Mouse (Mus musculus): Measurements from ENCODE around the gene Lima1. TPM values are rescaled to one million over a fixed set of nuclear protein-coding genes. Genes with fewer than 3 reads are reported as not detected.

Lima1 gene
- polyA plus RNA-seq, 1 experiment from 2014 or later: 29.4 TPM

DNA sequence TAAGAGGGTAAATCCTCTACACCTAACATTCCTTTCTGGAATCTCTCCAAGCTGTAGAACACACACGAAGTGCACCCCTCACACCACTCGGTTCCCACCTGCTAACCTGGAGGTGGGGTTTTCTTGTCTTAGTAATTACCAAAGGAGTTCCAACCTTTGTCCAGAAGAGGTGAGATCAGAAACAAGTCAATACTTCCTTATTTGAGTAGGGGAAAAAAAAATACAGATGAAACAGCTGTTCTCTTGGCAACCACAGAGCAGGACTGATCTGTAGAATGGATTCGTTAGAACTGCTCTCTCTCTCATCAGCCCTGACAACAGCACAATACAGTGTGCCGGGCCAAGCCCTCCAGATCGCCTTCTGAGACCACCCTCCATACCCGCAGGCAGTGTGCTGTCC is 28.6 kb downstream of the Lima1 start:
- Histone ChIP-seq H3K9me3 (no peaks in the 10 kb centered on the region), H3K4me1 (peaks cover 14% of the 10 kb centered on the region; the same call in 1 of the 2 replicates), H3K4me3 (no peak overlapping the region), H3K27me3 (ENCODE audit: insufficient read depth, poor library complexity, severe bottlenecking) (no peaks in the 10 kb centered on the region), H3K36me3 (no peaks in the 10 kb centered on the region), H3K27ac (no peak overlapping the region)
- 59% methylated on average over 6 of the region's 6 CpGs for WGBS
- no peak for DNase-seq (ENCODE audit: low spot score)

DNA sequence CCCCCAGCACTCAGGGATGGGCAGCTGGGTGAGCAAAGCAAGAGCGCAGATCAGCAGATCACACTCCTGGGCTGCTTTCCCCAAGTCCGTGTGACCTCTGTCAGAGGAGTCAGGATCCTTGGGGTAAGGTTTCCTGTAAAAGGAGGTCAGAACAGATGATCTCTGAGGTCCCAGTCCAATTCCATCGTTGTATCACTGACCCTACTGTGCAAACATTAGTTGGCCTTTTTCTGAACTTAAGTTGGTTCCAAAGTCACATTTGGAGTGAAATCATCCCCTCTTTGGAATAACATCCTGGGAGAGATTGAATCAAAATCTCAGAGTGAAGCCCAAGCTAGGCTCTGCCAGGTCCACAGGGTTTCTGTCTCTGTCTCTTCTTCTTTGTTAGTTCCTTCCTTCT is 31.4 kb downstream of the Lima1 start:
- no peak overlapping the region for H3K4me3 ChIP-seq
- H3K27me3 ChIP-seq (ENCODE audit: insufficient read depth, poor library complexity, severe bottlenecking): no peaks in the 10 kb centered on the region
- H3K36me3 ChIP-seq: no peaks in the 10 kb centered on the region
- H3K9me3 ChIP-seq: no peaks in the 10 kb centered on the region
- WGBS: 77% methylated on average over 3 of the region's 3 CpGs
- no peak for DNase-seq (ENCODE audit: low spot score)
- peaks cover 11% of the 10 kb centered on the region; the same call in 1 of the 2 replicates for H3K4me1 ChIP-seq
- no peak overlapping the region for H3K27ac ChIP-seq

DNA sequence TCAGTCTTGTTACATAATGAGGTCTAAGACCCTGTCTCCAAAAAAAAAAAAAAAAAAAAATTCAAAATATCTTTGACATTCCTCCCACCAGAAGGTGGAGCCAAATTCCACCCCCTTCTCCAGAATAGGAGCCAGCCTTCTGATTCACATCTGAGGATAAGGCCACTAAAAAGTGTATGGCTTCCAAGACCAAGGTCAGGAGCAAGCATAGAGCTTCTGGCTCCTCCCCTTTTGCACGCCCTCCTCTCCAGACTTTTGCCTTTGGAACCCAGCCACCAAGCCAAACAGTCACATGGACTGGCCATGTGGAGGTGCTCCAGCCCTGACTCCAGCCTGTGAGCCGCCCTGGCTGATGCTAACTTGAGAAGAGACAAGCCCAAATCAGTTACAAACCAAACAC is 35.3 kb downstream of the Lima1 start:
- H3K36me3 ChIP-seq: no peaks in the 10 kb centered on the region
- H3K27ac ChIP-seq: no peak overlapping the region
- H3K9me3 ChIP-seq: no peaks in the 10 kb centered on the region
- 75% methylated on average over 2 of the region's 2 CpGs for WGBS
- 0 out of 2 replicates have a peak, but pooled peaks cover 6% of the 10 kb centered on the region for H3K4me1 ChIP-seq
- H3K4me3 ChIP-seq: no peak overlapping the region
- no peaks in the 10 kb centered on the region for H3K27me3 ChIP-seq (ENCODE audit: insufficient read depth, poor library complexity, severe bottlenecking)
- no peak for DNase-seq (ENCODE audit: low spot score)

DNA sequence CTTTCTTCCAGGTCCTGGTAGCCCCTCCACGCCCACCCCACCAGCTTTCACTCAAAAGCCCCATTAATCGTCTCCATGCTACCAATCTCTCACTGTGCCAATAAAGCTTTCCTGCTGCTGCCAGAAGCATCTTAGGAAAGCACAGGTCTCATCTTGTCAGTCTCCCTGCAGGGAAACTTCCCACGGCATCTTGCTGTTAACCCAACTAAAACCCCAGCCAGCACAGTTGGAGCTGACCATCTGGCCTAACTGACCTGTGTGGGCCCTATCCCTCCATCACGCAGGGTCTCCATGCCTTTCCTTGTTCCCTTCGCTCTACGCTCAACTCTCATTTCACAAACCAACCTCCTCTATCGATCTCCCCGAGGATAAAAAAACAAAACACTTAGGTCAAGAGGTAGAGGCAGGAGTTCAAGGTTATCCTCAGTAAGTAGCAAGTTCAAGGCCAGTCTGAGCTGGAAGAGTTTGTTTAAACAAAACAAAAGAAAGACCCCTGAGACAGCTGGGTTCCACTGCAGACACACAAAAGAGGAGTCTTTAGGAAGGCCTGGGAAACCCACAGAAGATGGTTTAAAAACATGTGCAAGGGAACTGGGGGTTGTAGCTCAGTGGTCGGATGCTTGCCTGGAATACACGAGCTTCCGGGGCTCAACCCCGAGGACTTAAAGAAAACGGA is 36.0 kb downstream of the Lima1 start:
- no peak overlapping the region for H3K27ac ChIP-seq
- H3K27me3 ChIP-seq (ENCODE audit: insufficient read depth, poor library complexity, severe bottlenecking): no peaks in the 10 kb centered on the region
- no peak for DNase-seq (ENCODE audit: low spot score)
- H3K9me3 ChIP-seq: no peaks in the 10 kb centered on the region
- no peak overlapping the region for H3K4me3 ChIP-seq
- WGBS: 83% methylated on average over 13 of the region's 13 CpGs
- 0 out of 2 replicates have a peak, but pooled peaks cover 6% of the 10 kb centered on the region for H3K4me1 ChIP-seq
- H3K36me3 ChIP-seq: no peaks in the 10 kb centered on the region

DNA sequence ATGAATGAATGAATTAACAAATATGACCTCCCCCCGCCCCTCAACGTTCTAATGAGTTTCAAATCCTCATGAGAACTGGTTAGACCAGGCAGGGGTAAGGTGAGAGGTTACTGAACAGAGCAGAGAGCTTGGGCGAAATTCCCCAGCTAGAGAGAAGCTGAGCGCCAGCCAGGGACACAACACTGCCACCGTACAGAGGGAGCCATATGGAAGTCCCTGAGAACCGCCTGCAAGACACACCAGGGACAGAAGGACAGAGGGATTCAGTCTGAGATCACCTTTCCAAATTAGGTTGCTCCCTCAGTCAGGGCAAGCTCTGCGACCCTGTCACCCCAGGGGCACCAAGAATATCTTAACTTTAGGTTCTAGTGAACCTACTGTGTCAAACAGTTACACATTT is 37.7 kb downstream of the Lima1 start:
- Histone ChIP-seq H3K36me3 (no peaks in the 10 kb centered on the region), H3K27ac (no peak overlapping the region), H3K4me3 (no peak overlapping the region), H3K4me1 (0 out of 2 replicates have a peak, but pooled peaks cover 6% of the 10 kb centered on the region), H3K9me3 (no peaks in the 10 kb centered on the region), H3K27me3 (ENCODE audit: insufficient read depth, poor library complexity, severe bottlenecking) (no peaks in the 10 kb centered on the region)
- DNase-seq (ENCODE audit: low spot score): no peak
- WGBS: 70% methylated on average over 7 of the region's 7 CpGs

DNA sequence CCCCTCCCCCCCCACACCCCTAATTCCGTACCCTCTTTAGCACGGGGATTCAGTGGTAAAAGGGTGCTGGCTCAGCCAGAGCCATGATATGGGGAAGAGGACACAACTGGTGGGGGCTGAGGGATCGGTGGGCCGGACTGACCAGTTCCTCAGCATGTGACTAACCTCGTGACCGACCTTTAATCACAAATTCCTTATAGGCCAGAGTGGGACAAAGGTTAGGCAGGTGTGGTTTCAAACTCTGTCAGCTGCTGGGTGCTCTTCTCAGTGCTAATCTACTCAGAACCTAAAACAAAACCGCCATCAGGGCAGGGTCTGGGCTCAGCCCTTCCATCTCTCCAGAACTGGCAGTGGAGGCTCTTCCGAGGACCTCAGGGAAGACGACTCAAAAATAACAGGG is 40.1 kb downstream of the Lima1 start:
- WGBS: 56% methylated on average over 9 of the region's 9 CpGs
- no peaks in the 10 kb centered on the region for H3K27me3 ChIP-seq (ENCODE audit: insufficient read depth, poor library complexity, severe bottlenecking)
- H3K9me3 ChIP-seq: no peaks in the 10 kb centered on the region
- H3K4me3 ChIP-seq: no peak overlapping the region
- H3K4me1 ChIP-seq: 0 out of 2 replicates have a peak, but pooled peaks cover 6% of the 10 kb centered on the region
- no peak for DNase-seq (ENCODE audit: low spot score)
- H3K27ac ChIP-seq: no peak overlapping the region
- H3K36me3 ChIP-seq: no peaks in the 10 kb centered on the region

DNA sequence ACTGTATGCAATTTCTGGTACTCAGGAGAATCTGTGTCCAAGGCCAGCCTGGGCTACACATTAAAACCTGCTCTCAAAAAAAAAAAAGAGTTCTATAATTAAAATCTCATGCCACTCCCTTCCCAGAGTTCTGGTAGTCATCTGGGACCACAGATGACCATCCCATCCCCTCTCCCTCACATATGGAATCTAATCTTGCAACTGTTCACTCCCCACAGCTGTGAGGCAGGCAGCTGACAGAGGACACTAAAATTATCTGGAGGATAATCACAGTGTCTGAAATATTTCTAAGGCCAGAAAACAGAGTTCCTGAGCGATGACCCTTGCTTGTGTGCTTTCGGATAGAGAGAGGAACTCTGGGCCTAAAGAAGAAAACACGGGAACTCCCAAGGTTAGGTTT is 40.6 kb downstream of the Lima1 start:
- Histone ChIP-seq H3K4me1 (0 out of 2 replicates have a peak, but pooled peaks cover 6% of the 10 kb centered on the region), H3K27ac (no peak overlapping the region), H3K36me3 (no peaks in the 10 kb centered on the region), H3K9me3 (no peaks in the 10 kb centered on the region), H3K4me3 (no peak overlapping the region), H3K27me3 (ENCODE audit: insufficient read depth, poor library complexity, severe bottlenecking) (no peaks in the 10 kb centered on the region)
- 74% methylated on average over 3 of the region's 3 CpGs for WGBS
- no peak for DNase-seq (ENCODE audit: low spot score)

DNA sequence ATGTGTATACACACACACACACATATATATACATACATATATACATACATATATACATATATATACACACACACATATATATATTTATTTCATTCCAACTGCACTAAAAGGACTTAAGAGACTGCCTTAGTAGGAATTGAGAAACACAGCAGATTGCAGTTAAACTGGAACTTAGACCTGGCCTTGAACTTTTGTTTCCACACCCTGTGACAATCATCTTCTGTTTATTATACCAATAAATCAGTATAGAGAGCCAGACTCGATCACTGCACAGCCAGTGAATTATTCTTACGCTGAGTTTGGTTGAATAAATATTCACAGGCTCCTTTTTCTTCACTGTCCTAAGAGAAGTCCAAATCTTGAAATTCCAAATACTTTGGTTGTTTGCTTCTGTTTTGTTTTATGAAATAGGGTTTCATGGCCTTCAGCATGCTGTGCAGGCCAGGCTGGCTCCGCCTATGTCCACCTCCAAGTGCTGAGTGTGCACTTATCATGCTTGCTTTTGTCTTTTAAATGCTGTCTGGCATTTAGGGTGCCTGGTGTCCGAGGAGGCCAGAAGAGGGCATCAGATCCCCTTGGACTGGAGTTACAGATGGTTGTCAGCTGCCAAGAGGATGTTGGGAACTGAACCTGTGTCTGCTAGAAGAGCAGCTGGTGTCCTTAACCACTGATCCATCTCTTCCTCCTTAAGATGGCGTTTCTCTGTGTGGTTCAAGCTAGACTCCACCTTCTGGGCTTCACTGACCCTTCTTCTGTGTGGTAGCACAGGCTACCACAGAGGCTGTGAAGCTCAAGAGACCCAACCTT is 41.4 kb downstream of the Lima1 start:
- no peak overlapping the region for H3K27ac ChIP-seq
- 86% methylated on average over 5 of the region's 5 CpGs for WGBS
- 0 out of 2 replicates have a peak, but pooled peaks cover 6% of the 10 kb centered on the region for H3K4me1 ChIP-seq
- H3K27me3 ChIP-seq (ENCODE audit: insufficient read depth, poor library complexity, severe bottlenecking): no peaks in the 10 kb centered on the region
- H3K36me3 ChIP-seq: no peaks in the 10 kb centered on the region
- H3K9me3 ChIP-seq: no peaks in the 10 kb centered on the region
- no peak overlapping the region for H3K4me3 ChIP-seq
- no peak for DNase-seq (ENCODE audit: low spot score)

DNA sequence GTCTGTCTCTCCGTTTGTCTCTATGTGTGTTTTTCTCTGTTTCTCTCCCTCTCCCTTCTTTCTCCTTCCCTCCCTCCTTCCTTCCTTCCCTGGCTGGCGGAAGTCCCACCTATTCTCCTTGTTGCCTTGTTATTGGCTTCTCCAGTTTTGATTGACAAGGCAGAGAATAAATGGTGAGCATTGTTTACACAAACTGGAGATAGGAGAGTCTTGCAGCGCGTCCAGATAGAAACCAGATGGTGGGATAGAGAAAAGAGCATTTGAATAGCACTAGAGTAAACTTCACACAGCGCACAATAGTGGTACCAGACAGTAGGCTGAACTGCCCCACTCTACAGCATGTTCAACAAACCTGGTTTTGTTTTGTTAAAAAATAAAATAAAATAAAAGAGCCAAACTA is 43.7 kb downstream of the Lima1 start:
- H3K36me3 ChIP-seq: no peaks in the 10 kb centered on the region
- WGBS: 55% methylated on average over 5 of the region's 5 CpGs
- H3K4me1 ChIP-seq: 0 out of 2 replicates have a peak, but pooled peaks cover 3% of the 10 kb centered on the region
- H3K27ac ChIP-seq: no peak overlapping the region
- no peaks in the 10 kb centered on the region for H3K9me3 ChIP-seq
- H3K4me3 ChIP-seq: no peak overlapping the region
- no peaks in the 10 kb centered on the region for H3K27me3 ChIP-seq (ENCODE audit: insufficient read depth, poor library complexity, severe bottlenecking)
- no peak for DNase-seq (ENCODE audit: low spot score)

DNA sequence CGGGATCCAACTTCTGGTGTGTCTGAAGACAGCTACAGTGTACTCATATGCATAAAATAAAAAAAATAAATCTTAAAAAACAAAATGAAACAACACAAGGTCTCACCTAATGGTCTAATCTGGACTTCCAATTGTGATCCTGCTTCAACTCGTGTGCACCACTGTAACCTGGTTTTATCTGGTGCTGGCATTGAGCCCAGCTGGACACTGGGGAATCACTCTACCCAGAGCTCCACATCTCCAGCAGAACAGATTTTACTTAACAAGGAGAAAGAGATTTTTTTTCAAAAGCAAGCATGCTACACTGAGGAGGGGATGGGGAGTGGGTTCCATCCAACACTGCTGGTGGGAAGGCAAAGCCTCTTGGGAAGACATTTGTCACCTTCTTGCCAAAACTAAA is 47.2 kb downstream of the Lima1 start:
- H3K9me3 ChIP-seq: no peaks in the 10 kb centered on the region

DNA sequence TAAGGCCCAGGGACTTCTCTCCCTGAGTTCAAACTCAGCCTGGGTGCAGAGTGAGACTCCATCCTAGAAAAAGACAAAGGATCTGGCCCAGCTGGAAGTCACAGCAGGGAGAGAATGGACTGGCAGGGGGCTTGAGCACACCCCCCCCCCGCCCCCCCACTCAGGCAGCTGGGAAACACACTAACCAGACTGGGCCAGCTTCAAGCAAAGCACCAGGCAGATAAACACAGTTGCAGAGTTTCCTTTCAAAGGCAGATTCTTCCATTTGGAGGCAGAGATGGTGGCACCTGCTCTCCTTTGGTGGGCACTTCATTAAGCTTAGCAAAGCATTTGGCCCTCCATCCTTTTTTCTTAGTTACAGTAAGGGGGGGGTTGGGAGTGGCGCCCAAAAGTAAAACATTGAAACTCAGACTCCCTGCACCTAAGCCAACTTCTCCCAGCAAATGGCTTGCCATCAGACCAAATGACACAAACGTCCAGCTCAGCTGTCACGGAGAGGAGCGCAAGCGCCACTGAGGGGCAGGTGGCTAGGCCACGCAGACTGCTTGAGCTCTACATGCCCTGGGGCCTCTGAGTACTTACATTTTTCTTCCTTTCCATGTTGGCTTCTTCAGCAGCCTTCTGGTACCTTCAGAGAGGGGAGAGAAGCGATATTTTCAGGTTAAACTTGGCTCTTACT is 48.9 kb downstream of the Lima1 start:
- WGBS: 67% methylated on average over 8 of the region's 8 CpGs
- H3K27ac ChIP-seq: no peak overlapping the region

More for the DNA sequence above, 47.2 kb downstream of the Lima1 start:
- no peaks in the 10 kb centered on the region for H3K36me3 ChIP-seq
- H3K4me1 ChIP-seq: peaks cover 9% of the 10 kb centered on the region; the same call in 1 of the 2 replicates
- no peak for DNase-seq (ENCODE audit: low spot score)
- WGBS: 65% methylated on average over 2 of the region's 2 CpGs
- no peaks in the 10 kb centered on the region for H3K27me3 ChIP-seq (ENCODE audit: insufficient read depth, poor library complexity, severe bottlenecking)
- no peak overlapping the region for H3K4me3 ChIP-seq
- H3K27ac ChIP-seq: no peak overlapping the region

DNA sequence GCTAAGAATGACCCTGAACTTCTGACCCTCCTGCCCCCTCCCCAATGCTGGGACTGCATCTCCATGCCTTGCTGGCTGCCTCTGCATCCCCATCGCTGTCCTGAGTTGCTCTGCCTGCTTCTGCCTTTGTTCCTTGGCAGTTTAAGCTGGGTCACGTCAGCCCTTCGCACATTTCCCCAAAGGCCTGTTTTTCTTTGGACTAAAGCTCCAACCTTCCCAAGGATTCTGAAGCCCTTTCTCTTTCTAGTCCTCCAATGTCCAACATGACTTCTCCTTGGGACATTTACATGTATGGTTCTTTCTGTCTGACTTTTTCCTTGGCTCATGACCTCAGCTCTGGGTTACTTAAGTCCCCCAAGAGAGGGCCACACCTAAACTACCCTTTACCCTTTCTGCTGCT is 50.0 kb downstream of the Lima1 start:
- no peaks in the 10 kb centered on the region for H3K27me3 ChIP-seq (ENCODE audit: insufficient read depth, poor library complexity, severe bottlenecking)
- no peaks in the 10 kb centered on the region for H3K9me3 ChIP-seq
- no peak overlapping the region for H3K27ac ChIP-seq
- H3K4me3 ChIP-seq: no peak overlapping the region
- WGBS: 87% methylated on average over 3 of the region's 3 CpGs
- DNase-seq (ENCODE audit: low spot score): no peak
- peaks cover 20% of the 10 kb centered on the region; the same call in 1 of the 2 replicates for H3K4me1 ChIP-seq
- H3K36me3 ChIP-seq: no peaks in the 10 kb centered on the region

More for the DNA sequence above, 48.9 kb downstream of the Lima1 start:
- no peak overlapping the region for H3K4me3 ChIP-seq
- peaks cover 9% of the 10 kb centered on the region; the same call in 1 of the 2 replicates for H3K4me1 ChIP-seq
- no peaks in the 10 kb centered on the region for H3K27me3 ChIP-seq (ENCODE audit: insufficient read depth, poor library complexity, severe bottlenecking)
- no peak for DNase-seq (ENCODE audit: low spot score)
- H3K36me3 ChIP-seq: no peaks in the 10 kb centered on the region
- H3K9me3 ChIP-seq: no peaks in the 10 kb centered on the region

All from heart, embryonic 10.5 days (tissue).